Mouse (Mus musculus) heart, embryonic 15.5 days (tissue): ENCODE data around the gene Ulk4. TPM values are rescaled to one million over a fixed set of nuclear protein-coding genes. Genes with fewer than 3 reads are reported as not detected.
"Not testable (repeated sequence)": the region's sequence is repeated elsewhere in the genome, so short reads cannot be mapped to it uniquely, and the experiment has no call there.

ENCODE experiments used
- ATAC-seq: fragments of 200-750 bp; cut with Nextera tagmentation; replicated peaks from 2 replicates; pipeline ENCODE4 v1.8.0; 2017; ENCODE audit warnings: low read depth, moderate TSS enrichment; ENCODE audit not compliant: insufficient number of reproducible peaks, insufficient read depth, low FRiP score
- H3K27ac ChIP-seq: fragments of 300-500 bp; sonication (generic); 2 replicates; pipeline ENCODE4 v1.5.1; 2015; ENCODE audit warnings: mild to moderate bottlenecking, inconsistent platforms
- H3K27me3 ChIP-seq: fragments of 300-500 bp; sonication (generic); 2 replicates; pipeline ENCODE4 v1.6.1; 2015; ENCODE audit warnings: inconsistent platforms
- H3K36me3 ChIP-seq: fragments of 300-500 bp; sonication (generic); 2 replicates; pipeline ENCODE4 v1.6.1; 2015; ENCODE audit warnings: mild to moderate bottlenecking, inconsistent platforms
- H3K4me1 ChIP-seq: fragments of 300-500 bp; sonication (generic); replicated peaks from 2 replicates; pipeline ENCODE4 v1.6.1; 2015; ENCODE audit warnings: inconsistent platforms
- H3K4me2 ChIP-seq: fragments of 300-500 bp; sonication (generic); 2 replicates; pipeline ENCODE4 v1.6.1; 2015; ENCODE audit warnings: inconsistent platforms, mild to moderate bottlenecking, moderate library complexity
- H3K4me3 ChIP-seq: fragments of 300-500 bp; sonication (generic); 2 replicates; pipeline ENCODE4 v1.5.1; 2015; ENCODE audit warnings: mild to moderate bottlenecking, inconsistent platforms
- H3K9ac ChIP-seq: fragments of 300-500 bp; sonication (generic); 2 replicates; pipeline ENCODE4 v1.6.1; 2015; ENCODE audit warnings: mild to moderate bottlenecking, inconsistent platforms
- H3K9me3 ChIP-seq: fragments of 300-500 bp; sonication (generic); replicated peaks from 2 replicates; pipeline ENCODE4 v1.6.1; 2016; ENCODE audit warnings: inconsistent platforms
- WGBS: fragments of 180-500 bp; shearing (Covaris S2); methylation state at CpG from one replicate; pipeline ENCODE4 v1.1.7; 2015; ENCODE audit warnings: mixed read lengths; 5-methylcytosine and 5-hydroxymethylcytosine counted together
- polyA plus RNA-seq: library from polyadenylated mRNA; unstranded; fragments of >200 nt; fragmentation: Nextera tagmentation; extraction: Ambion mirVana; gene quantifications from 2 replicates; pipeline ENCODE4 v1.2.1, GENCODE M21; 2015

Ulk4 gene
- polyA plus RNA-seq, 1 experiment from 2014 or later, result 89.3 TPM

DNA sequence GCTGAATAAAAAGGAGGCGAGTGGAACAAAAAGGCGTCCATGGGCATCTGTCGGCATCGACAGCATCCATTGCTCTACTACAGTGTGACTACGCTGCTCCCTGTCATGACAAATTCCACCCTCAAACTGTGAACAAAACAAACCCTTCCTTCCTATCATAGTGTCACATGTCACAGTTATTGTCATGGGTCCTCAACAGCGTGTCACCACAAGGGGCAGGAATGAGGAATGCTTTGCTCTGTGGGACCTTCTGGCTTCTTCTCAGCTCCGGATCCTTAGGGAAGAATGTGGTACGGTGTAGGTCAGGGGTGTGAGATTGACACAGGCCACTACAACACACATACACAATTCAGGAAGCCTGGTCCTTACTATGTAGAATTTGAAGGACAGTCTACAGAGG, 218.5 kb downstream of the Ulk4 start:
- Histone ChIP-seq H3K9ac (no peak overlapping the region), H3K9me3 (no peaks in the 10 kb centered on the region), H3K27me3 (no peaks in the 10 kb centered on the region), H3K27ac (no peak overlapping the region), H3K36me3 (no peaks in the 10 kb centered on the region), H3K4me2 (no peak overlapping the region), H3K4me1 (peaks cover 5% of the 10 kb centered on the region), H3K4me3 (no peak overlapping the region)
- ATAC-seq, result no peak
- 70% methylated on average over 8 of the region's 8 CpGs for WGBS

GRCm38 (mm10) chr9:121058116-121058515, 218.9 kb downstream of the Ulk4 start:
- H3K4me2 ChIP-seq, result no peak overlapping the region
- ATAC-seq, result no peak
- H3K4me3 ChIP-seq, result no peak overlapping the region
- H3K4me1 ChIP-seq, result peaks cover 5% of the 10 kb centered on the region
- no peak overlapping the region for H3K9ac ChIP-seq
- no peaks in the 10 kb centered on the region for H3K27me3 ChIP-seq
- H3K9me3 ChIP-seq, result no peaks in the 10 kb centered on the region
- WGBS, result 77% methylated on average over 7 of the region's 7 CpGs
- H3K27ac ChIP-seq, result no peak overlapping the region
- H3K36me3 ChIP-seq, result no peaks in the 10 kb centered on the region

- ATAC-seq, result no peak
- Histone ChIP-seq H3K9me3 (no peaks in the 10 kb centered on the region), H3K9ac (no peak overlapping the region), H3K4me1 (no peaks in the 10 kb centered on the region; the same call in 1 of the 2 replicates), H3K27ac (no peak overlapping the region), H3K36me3 (no peaks in the 10 kb centered on the region), H3K4me2 (no peak overlapping the region), H3K27me3 (no peaks in the 10 kb centered on the region), H3K4me3 (no peak overlapping the region)
- WGBS, result 49% methylated on average over 9 of the region's 9 CpGs
These were observed 219.6 kb downstream of the Ulk4 start for GRCm38 (mm10) chr9:121057401-121057800.

DNA sequence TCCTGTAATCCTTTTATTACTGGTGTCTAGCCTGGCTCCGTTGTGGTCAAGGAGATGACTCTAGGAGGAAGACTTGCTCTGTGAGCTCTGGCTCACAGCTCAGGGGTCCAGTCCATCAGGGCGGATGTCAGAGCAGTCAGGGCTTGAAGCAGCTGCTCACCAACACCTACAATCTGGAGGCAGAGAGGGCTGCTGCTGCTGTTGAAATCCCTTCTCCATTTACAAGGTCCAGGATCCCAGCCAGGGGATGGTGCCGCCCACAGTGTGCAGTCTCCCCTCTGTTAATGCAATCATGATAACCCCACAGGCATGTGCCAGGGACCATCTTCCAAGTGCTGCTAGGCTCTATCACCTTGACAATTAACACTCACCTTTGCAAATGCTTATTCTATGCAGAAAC, 220.5 kb downstream of the Ulk4 start:
- Histone ChIP-seq H3K36me3 (no peaks in the 10 kb centered on the region), H3K4me1 (no peaks in the 10 kb centered on the region), H3K27me3 (no peaks in the 10 kb centered on the region), H3K4me2 (no peak overlapping the region), H3K27ac (no peak overlapping the region), H3K4me3 (no peak overlapping the region), H3K9ac (no peak overlapping the region), H3K9me3 (no peaks in the 10 kb centered on the region)
- WGBS, result 77% methylated on average over 3 of the region's 3 CpGs
- no peak for ATAC-seq

DNA sequence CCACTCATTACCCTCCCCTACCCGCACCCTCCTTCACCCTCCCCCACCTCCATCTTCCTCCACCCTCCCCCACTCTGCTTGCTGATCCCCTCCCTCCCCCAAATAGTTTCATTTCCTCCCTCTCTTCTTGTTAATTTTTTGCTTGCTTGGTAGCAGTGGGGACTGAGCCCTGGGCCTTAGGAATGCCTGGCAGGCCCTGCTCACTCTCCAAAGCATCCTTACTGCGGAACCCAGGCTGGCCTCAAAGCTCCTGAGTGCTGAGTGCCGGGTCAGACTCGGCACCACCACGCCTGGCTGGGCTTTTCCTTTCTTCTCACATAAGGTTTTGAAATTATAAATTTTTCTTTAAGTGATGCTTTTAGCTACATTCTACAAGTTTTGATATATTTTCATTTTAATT, 221.0 kb downstream of the Ulk4 start:
- no peaks in the 10 kb centered on the region for H3K4me1 ChIP-seq
- WGBS, result 72% methylated on average over 5 of the region's 5 CpGs
- no peak overlapping the region for H3K4me3 ChIP-seq
- no peak overlapping the region for H3K9ac ChIP-seq
- H3K4me2 ChIP-seq, result no peak overlapping the region
- no peaks in the 10 kb centered on the region for H3K27me3 ChIP-seq
- ATAC-seq, result no peak
- no peaks in the 10 kb centered on the region for H3K36me3 ChIP-seq
- no peaks in the 10 kb centered on the region for H3K9me3 ChIP-seq
- no peak overlapping the region for H3K27ac ChIP-seq

- not testable (repeated sequence) for H3K4me3 ChIP-seq, H3K27me3 ChIP-seq, H3K27ac ChIP-seq, H3K4me2 ChIP-seq, H3K9me3 ChIP-seq, H3K9ac ChIP-seq, ATAC-seq, H3K4me1 ChIP-seq, H3K36me3 ChIP-seq
- 73% methylated on average over 9 of the region's 9 CpGs for WGBS
These were observed 231.3 kb downstream of the Ulk4 start for GRCm38 (mm10) chr9:121045657-121046056.

GRCm38 (mm10) chr9:121044471-121045206, 232.4 kb downstream of the Ulk4 start:
- WGBS, result 81% methylated on average over 17 of the region's 17 CpGs
- H3K27ac ChIP-seq, result no peak overlapping the region
- H3K4me2 ChIP-seq, result no peak overlapping the region
- ATAC-seq, result no peak
- no peak overlapping the region for H3K9ac ChIP-seq
- no peak overlapping the region for H3K4me3 ChIP-seq
- H3K4me1 ChIP-seq, result no peaks in the 10 kb centered on the region
- no peaks in the 10 kb centered on the region for H3K27me3 ChIP-seq
- H3K9me3 ChIP-seq, result no peaks in the 10 kb centered on the region
- H3K36me3 ChIP-seq, result no peaks in the 10 kb centered on the region

DNA sequence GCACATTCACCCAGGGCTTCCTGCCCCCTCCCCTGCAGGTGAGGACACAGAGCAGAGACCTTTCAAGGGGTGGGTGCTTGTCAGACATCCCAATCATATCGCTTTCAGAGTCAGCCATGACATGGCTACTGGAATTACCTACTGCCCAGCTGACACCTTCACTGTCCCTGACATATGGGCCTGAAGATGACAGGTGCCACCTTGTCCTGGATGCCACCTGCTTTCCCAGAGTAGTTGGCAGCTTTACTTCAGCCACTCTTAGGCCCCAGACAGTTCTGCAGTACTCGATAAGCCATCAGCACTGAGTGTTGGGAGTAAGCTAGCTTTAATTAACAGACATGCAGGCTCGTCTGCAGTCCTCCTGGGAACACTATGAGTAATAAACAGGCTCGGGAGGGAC, 234.0 kb downstream of the Ulk4 start:
- Histone ChIP-seq H3K4me2 (no peak overlapping the region), H3K9me3 (no peaks in the 10 kb centered on the region), H3K27me3 (no peaks in the 10 kb centered on the region), H3K27ac (no peak overlapping the region), H3K9ac (no peak overlapping the region), H3K4me1 (no peaks in the 10 kb centered on the region), H3K4me3 (no peak overlapping the region), H3K36me3 (no peaks in the 10 kb centered on the region)
- no peak for ATAC-seq
- 84% methylated on average over 4 of the region's 4 CpGs for WGBS

- no peaks in the 10 kb centered on the region for H3K27me3 ChIP-seq
- no peak overlapping the region for H3K4me3 ChIP-seq
- H3K36me3 ChIP-seq, result no peaks in the 10 kb centered on the region
- 72% methylated on average over 4 of the region's 4 CpGs for WGBS
- no peak for ATAC-seq
- no peak overlapping the region for H3K9ac ChIP-seq
- H3K4me2 ChIP-seq, result no peak overlapping the region
- no peak overlapping the region for H3K27ac ChIP-seq
- no peaks in the 10 kb centered on the region for H3K4me1 ChIP-seq
- no peaks in the 10 kb centered on the region for H3K9me3 ChIP-seq
These were observed 238.6 kb downstream of the Ulk4 start for GRCm38 (mm10) chr9:121038396-121038795.

DNA sequence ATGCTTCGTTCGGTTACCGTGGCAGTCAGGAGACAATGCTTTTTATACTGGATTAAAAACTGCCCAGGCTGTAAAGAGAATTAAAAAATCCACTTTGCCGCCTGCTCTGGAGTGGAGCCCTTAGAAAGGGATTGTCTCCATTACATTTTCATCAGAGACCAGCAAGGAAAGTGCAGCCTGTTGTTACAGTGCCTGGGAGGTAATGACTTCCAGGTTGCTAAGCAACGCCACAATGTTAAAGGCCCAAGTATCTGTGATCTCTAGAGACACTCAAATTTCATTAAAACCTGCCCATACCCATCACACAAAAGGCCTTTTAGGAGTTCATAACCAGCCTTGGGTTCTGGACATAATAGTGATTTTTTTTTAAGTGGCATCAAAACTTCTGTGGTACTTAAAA, 239.0 kb downstream of the Ulk4 start:
- Histone ChIP-seq H3K36me3 (no peaks in the 10 kb centered on the region), H3K9ac (no peak overlapping the region), H3K4me2 (no peak overlapping the region), H3K4me3 (no peak overlapping the region), H3K4me1 (no peaks in the 10 kb centered on the region), H3K27me3 (no peaks in the 10 kb centered on the region), H3K27ac (no peak overlapping the region), H3K9me3 (no peaks in the 10 kb centered on the region)
- 83% methylated on average over 5 of the region's 5 CpGs for WGBS
- no peak for ATAC-seq

DNA sequence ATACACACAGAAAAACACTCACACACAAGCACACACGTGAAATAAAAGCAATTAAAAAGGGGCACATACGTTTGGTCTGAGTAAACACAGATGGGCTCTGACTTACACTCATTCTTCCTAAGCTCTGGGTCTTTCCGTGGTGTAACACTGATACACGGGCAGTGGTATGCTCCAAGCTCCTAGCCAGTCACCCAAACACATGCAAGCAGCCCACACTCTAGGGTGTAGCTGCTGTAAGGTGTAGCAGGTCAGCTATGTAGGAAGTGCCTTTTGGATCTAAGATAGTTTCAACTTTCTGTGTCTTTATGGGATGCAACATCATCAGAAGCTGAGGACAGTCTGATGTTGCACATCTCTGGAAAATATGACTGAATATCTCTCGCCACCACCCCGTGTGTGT, 241.7 kb downstream of the Ulk4 start:
- H3K36me3 ChIP-seq, result no peaks in the 10 kb centered on the region
- WGBS, result 66% methylated on average over 6 of the region's 6 CpGs
- peaks cover 2% of the 10 kb centered on the region; the same call in 1 of the 2 replicates for H3K4me1 ChIP-seq
- H3K4me2 ChIP-seq, result no peak overlapping the region
- H3K27me3 ChIP-seq, result no peaks in the 10 kb centered on the region
- H3K4me3 ChIP-seq, result no peak overlapping the region
- H3K27ac ChIP-seq, result no peak overlapping the region
- no peaks in the 10 kb centered on the region for H3K9me3 ChIP-seq
- no peak overlapping the region for H3K9ac ChIP-seq
- no peak for ATAC-seq

DNA sequence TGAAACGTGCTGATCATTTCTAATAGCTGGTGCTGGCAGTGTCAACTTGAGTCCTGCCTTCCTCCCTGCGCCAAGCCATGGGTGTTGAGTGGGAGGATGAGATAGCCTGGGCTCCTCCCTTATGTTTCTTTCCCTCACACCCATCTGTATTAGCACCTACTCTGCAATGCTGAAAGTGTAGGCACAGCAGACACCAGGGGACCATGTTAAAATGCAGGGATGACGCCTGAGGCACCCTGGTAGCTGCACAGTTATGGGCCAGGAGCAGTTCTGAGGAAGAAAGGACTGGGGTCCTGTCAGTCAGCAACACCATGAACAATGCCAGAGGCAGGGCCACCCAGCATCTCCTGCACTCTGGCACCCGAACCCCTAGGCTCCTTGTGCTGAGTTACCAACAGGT, 243.4 kb downstream of the Ulk4 start:
- no peaks in the 10 kb centered on the region for H3K36me3 ChIP-seq
- no peak overlapping the region for H3K4me2 ChIP-seq
- H3K9ac ChIP-seq, result no peak overlapping the region
- H3K4me1 ChIP-seq, result peaks cover 2% of the 10 kb centered on the region; the same call in 1 of the 2 replicates
- H3K4me3 ChIP-seq, result no peak overlapping the region
- no peaks in the 10 kb centered on the region for H3K27me3 ChIP-seq
- no peak for ATAC-seq
- 76% methylated on average over 4 of the region's 4 CpGs for WGBS
- H3K9me3 ChIP-seq, result no peaks in the 10 kb centered on the region
- H3K27ac ChIP-seq, result no peak overlapping the region
